In the genomic region with DNA sequence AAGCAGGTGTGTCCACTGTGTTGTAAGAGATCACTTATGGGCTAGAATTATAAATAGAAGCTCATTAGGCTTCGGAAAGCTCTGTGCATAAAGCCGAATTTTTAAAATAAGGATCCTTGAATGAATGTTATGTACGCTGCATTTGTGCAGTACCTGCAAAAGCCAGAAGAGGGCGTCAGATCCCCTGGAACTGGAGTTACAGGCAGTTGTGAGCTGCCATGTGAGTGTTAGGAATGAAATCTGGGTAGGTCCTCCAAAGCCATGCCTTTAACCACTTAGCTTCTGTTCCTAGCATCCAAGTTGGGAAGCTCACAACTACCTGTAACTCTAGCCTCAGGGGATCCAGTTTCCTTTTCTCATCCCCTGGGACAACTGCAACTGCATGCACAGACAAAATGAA, we compare ENCODE assay signal across 8 mouse cellular contexts.
DNase-seq lines count a peak whose midpoint lies in the region; ATAC-seq lines count a peak whose summit lies in the region.

No protein-coding gene starts in this region.

- no peak overlapping the region for H3K4me2 ChIP-seq in heart, embryonic 12.5 days

- DNase-seq in heart, postnatal 14 days: peak; percentile 30 to 58
- peak; percentile 67 for DNase-seq in CD4-positive helper T cell, adult 2 months (ENCODE audit: low read depth, low spot score)
- peak; percentile 33 for DNase-seq in adrenal gland, postnatal 25 days
- peak; percentile 42 for DNase-seq in limb, embryonic 10.5 days (ENCODE audit: low spot score)
- DNase-seq in splenic B cell, adult 2 months (ENCODE audit: low read depth, low spot score): peak; percentile 73
- DNase-seq in left cerebral cortex, adult 9 months (ENCODE audit: low spot score in 2 of 2): no peak
- DNase-seq in frontal cortex, postnatal 10 days (ENCODE audit: low spot score in 2 of 2): no peak

- H3K27me3 ChIP-seq in heart, embryonic 12.5 days (replicated peaks): no peaks in the 10 kb centered on the region
- H3K27me3 ChIP-seq in limb, embryonic 10.5 days (ENCODE audit: low read depth, poor library complexity, severe bottlenecking): no peaks in the 10 kb centered on the region
- H3K27me3 ChIP-seq in splenic B cell, adult 2 months (ENCODE audit: control insufficient read depth, insufficient read depth, low read length, poor library complexity, severe bottlenecking): no peaks in the 10 kb centered on the region

- no peak for ATAC-seq in heart, embryonic 12.5 days (ENCODE audit: insufficient number of reproducible peaks, low FRiP score)

- 66% methylated on average over 4 of the region's 4 CpGs for WGBS in heart, embryonic 12.5 days
- 70% methylated on average over 4 of the region's 4 CpGs for WGBS in limb, embryonic 10.5 days

- H3K36me3 ChIP-seq in heart, embryonic 12.5 days: no peaks in the 10 kb centered on the region
- peaks cover 5% of the 10 kb centered on the region; the same call in 1 of the 2 replicates for H3K36me3 ChIP-seq in limb, embryonic 10.5 days
- H3K36me3 ChIP-seq in splenic B cell, adult 2 months (ENCODE audit: control insufficient read depth, insufficient read depth, low read length, poor library complexity, severe bottlenecking): no peaks in the 10 kb centered on the region

- no peak overlapping the region for H3K9ac ChIP-seq in heart, embryonic 12.5 days

- intact Hi-C loops in heart, postnatal 14 days (cut with DNase I): loop anchor here (2.0 kb wide), 2 partner anchors 83 to 109 kb away; no protein-coding TSS in a partner anchor

- no peak overlapping the region for H3K4me3 ChIP-seq in heart, embryonic 12.5 days
- no peak overlapping the region for H3K4me3 ChIP-seq in limb, embryonic 10.5 days

- no peaks in the 10 kb centered on the region for H3K9me3 ChIP-seq in heart, embryonic 12.5 days (replicated peaks)
- H3K9me3 ChIP-seq in limb, embryonic 10.5 days (replicated peaks): no peaks in the 10 kb centered on the region

- no peak overlapping the region for H3K27ac ChIP-seq in heart, embryonic 12.5 days (ENCODE audit: poor library complexity, severe bottlenecking)
- no peak overlapping the region for H3K27ac ChIP-seq in limb, embryonic 10.5 days

- peaks cover 12% of the 10 kb centered on the region for H3K4me1 ChIP-seq in heart, embryonic 12.5 days (replicated peaks)
- peaks cover 5% of the 10 kb centered on the region; the same call in 1 of the 2 replicates for H3K4me1 ChIP-seq in limb, embryonic 10.5 days

Comparison
In these comparisons a context has a peak if more than half of its experiments do, and no peak if none do; other contexts are left out.
1. DNase-seq: peak in heart, postnatal 14 days (2 of 2), CD4-positive helper T cell, adult 2 months (single experiment), adrenal gland, postnatal 25 days (single experiment), limb, embryonic 10.5 days (single experiment) and splenic B cell, adult 2 months (single experiment); none in left cerebral cortex, adult 9 months (0 of 2) and frontal cortex, postnatal 10 days (0 of 2).